Mouse (Mus musculus) lung, postnatal 25 days (tissue): ENCODE data around the gene Btbd19.
A peak's percentile ranks its signal among the peaks of the same experiment; 100 is the strongest.

Source experiments
- DNase-seq: peaks from one replicate; pipeline ENCODE4 v3.0.0; 2022; ENCODE audit warnings: low spot score

The Btbd19 gene

DNA sequence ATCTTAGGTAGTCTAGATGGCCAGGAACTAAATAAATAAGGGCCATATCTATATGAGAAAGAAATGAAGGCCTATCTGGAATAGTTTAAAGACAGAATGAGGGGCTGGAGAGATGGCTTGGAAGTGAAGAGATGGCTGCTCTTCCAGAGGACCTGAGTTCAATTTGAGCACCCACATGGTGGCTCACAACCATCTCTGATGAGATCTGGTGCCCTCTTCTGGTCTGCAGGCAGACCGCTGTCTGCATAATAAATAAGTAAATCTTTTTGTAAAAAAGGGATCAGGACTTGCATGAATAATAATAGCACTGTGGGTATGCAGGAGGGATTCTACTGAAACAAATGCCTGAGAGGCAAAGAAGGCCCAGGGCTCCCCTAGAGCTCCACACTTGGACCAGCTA, 12.3 kb downstream of the Btbd19 start:
- DNase-seq: no peak

DNA sequence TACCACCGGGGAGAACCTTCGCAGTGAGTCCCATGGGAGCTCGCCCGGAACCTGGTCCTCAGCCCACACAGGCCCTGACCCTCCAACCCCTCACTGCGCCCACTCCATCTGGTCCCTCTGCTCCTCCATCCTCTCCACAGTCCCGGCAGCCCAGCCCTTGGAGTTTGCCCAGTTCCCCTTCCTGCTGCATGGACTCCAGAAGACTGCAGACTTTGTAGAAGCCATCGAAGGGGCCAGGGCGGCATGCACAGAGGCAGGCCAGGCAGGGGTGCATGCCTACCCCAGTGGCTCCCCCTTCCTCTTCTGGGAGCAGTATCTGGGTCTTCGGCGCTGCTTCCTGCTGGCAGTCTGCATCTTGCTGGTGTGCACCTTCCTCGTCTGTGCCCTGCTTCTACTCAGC, 14.5 kb downstream of the Btbd19 start:
- DNase-seq: no peak

DNA sequence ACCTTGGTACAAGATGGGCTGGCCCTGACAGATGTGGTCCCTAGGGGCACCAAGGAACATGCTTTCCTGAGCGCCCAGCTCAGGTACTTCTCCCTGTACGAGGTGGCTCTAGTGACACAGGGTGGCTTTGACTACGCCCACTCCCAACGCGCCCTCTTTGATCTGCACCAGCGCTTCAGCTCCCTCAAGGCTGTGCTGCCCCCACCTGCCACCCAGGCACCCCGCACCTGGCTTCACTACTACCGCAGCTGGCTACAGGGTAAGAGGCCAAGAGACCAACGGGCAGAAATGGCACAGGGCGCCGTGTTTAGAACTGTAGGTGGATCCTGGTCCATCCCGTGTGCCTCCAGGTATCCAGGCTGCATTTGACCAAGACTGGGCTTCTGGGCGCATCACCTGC, 15.3 kb downstream of the Btbd19 start:
- DNase-seq: no peak

- DNase-seq: no peak
Measured at GRCm38 (mm10) chr4:117109330-117109729, 16.2 kb downstream of the Btbd19 start.

DNA sequence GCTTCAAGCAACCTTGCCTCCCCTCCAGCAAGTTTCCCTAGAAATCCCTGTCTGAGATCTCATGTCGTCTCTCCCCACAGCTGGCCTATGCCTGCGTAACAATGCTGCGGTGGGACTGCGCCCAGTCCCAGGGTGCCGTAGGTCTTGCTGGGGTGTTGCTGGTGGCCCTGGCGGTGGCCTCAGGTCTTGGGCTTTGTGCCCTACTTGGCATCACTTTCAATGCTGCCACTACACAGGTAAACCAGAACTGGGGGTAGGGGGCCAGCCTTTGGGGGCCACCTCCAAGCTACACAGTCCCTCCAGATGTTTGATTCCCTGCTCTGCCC, 17.0 kb downstream of the Btbd19 start:
- no peak for DNase-seq

DNA sequence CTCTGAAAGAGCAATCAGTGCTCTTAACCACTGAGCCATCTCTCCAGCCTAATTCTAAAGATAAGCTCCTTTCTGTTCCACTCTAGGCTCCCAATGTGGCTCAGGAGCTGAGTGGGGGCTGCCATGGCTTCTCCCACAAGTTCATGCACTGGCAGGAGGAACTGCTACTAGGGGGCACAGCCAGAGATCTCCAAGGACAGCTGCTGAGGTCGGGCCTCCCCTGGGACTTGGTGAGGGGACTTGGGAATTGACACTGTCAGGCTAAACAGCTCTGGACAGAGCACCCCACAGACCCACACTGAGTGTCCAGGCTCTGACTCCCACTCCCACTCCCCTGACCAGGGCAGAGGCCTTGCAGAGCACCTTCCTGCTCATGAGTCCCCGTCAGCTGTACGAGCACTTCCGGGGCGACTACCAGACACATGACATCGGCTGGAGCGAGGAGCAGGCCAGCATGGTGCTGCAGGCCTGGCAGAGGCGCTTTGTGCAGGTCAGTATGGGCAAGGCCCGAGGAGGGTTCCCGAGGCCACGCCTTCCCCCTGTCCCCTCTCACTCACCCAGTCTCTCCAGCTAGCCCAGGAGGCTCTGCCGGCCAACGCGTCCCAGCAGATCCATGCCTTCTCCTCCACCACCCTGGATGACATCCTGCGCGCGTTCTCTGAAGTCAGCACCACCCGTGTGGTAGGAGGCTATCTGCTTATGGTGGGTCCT, 17.6 kb downstream of the Btbd19 start:
- no peak for DNase-seq

- no peak for DNase-seq
Measured at GRCm38 (mm10) chr4:117105127-117105526, 20.4 kb downstream of the Btbd19 start.

- DNase-seq: no peak
Measured at GRCm38 (mm10) chr4:117104672-117105071, 20.9 kb downstream of the Btbd19 start.

DNA sequence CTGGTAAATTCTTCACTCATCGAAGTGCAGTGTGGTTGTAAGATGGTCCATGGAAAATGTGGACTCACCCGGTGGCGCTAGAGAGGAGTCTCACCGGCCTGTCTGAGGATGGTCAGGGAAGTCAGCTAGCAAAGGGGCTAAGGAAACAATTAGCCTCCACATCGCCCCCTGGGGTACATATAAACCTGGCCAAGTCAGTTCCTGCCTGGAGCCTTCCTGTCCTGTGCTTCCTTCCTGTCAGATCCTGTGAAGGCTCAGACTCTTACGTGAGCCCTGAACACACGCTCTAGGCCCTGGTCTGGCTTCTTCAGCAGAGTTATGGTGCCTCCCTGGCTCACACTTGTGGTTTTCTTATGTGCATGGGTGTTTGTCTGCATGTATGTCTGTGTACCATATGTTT, 24.3 kb downstream of the Btbd19 start:
- DNase-seq: peak; percentile 34

- no peak for DNase-seq
Measured at GRCm38 (mm10) chr4:117100036-117100435, 25.5 kb downstream of the Btbd19 start.

DNA sequence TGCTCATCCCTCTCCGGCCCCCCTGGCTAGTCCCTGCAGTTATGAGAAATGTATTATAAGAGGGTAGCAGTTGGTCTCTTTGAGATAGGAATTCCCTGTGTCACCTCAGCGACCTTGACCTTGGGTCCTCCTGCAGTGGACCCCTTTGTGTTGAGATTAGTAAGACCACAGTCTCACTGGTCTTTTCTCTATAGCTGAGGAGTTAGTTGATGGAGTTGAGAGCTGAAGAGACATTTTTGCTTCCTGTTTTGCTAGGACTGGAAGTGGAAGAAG, 26.8 kb downstream of the Btbd19 start:
- no peak for DNase-seq

- no peak for DNase-seq
Measured at GRCm38 (mm10) chr4:117097969-117098763, 27.4 kb downstream of the Btbd19 start.

- DNase-seq: no peak
Measured at GRCm38 (mm10) chr4:117096666-117097065, 28.9 kb downstream of the Btbd19 start.

DNA sequence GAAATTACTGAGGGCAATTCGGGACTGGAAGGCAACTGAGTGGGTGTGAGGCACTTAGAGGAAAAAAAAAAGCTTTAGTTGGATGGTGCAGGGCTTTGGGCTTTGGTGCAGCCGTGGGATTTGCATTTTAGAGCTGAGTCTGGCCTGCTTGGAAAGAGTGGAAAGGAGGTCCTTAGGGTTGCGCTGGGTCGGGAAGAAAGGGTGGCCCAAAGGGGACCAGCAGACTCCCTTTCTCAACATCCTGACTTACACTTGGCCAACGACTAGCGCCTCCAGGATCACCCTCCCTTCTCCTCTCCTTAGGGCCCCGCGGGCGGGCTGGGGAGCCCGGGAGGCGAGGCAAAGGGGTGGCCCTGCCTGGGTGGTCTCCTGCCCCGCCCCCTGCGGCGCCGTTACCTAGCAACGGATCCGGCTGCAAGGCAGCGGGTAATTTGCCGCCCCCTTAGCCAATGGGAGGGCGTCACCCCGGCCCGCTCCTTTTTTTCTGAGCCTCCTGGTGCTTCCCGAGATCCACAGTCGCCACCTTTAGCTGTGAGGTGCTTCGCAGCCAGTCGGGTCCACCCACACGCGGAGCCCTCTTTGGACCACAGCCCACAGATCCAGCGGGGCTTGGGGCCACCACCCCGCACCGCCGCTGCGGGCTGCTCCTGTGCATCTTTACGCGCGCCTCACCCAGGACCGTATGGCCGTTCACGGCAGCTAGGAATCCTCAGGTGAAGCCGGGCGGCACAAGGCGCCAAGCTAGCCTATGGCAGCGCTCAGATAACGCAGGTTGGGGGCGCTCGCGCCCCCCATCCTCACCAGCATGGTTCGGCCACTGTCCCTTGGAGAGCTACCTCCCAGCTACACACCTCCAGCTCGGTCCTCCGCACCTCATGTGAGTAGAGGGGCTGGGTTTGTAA, 29.7 kb downstream of the Btbd19 start, which contains the start of gene Ptch2:
Ptch2 (plus strand) TSS at position 525 of the 902 bp plus-strand sequence.
- DNase-seq: peak; percentile 57

DNA sequence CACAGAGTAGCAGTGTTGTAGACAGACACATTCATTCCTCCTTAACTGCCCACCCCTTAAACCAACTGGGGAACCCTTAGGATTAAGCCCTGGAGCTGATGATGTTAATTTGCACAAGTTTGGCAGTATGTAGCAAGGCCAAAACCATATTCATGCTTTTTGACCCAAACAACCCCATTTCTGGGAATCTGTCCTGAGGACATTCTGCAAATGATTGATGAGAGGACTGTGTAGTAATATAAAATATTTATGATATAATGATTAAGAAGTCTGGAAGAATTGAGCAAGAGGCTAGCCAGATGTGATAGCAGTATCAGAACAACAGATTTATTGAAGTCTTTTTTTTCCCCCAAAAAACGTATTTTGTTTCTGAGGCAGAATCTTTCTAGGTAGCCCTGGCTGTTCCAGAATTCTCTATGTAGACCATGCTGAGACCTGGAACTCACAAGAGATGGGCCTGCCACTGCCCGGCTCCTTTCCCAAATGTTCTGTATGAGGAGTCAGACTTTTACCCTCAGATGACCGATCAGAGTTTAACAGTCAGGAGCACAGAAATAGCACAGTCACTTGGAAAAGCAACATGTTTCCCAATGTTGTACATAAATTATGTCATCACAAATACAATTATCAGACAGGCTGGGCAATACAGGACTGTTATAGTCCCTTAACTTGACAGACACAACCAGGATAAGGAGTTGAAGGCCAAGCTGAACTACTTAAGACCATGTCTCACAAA, 30.7 kb downstream of the Btbd19 start:
- DNase-seq: no peak

DNA sequence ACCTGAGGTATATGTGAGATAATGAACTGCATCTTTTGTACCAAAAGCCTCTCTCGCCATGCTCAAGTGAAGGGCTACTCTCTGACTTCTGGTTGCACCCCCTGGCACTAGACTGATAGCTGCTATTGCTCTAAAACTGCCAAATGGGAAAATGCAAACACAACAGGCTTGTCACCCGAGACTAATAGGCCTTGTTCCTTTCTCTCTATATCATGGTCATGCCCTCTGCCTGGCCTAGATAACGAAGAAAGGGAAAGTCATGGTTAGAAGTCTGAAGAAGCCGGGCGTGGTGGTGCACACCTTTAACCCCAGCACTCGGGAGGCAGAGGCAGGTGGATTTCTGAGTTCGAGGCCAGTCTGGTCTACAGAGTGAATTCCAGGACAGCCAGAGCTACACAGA, 34.9 kb downstream of the Btbd19 start:
- DNase-seq: no peak

GRCm38 (mm10) chr4:117087948-117088640, 37.4 kb downstream of the Btbd19 start:
- DNase-seq: no peak

GRCm38 (mm10) chr4:117071183-117071582, 54.3 kb downstream of the Btbd19 start:
- no peak for DNase-seq

DNA sequence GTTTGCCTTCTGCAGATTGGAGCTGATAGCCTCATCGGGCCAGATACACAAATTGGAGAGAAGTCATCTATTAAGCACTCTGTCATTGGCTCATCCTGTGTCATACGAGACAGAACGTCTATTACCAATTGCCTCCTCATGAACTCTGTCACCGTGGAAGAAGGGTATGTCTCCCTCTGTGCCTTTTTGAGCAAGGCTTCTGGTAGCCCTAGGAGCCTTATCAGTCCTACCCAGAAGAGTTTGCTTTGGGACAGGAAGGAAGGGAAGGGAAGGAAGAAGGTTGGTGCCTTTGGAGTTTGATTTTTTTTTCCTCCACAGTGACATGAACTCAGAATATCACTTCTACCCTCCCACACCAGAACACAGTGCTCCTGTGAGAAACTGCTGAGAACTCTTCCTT, 54.9 kb downstream of the Btbd19 start:
- DNase-seq: no peak

DNA sequence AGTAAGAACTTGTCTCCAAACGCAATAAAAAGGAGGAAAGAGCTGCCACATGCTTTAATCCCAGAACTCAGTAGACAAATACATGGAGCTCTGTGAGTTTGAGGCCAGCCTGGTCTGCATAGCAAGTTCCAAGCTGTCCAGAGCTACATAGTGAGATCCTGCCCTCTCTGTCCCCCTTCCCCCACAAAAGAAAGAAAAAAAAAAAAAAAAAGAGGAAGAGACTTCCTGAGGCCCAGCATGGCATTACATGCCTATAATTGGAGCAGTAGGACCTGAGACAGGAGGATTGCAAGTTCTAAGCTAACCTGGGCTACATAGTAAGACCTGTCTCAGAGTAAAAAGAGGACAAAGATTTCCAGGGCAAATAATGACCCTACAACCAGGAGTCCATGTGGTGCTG, 55.9 kb downstream of the Btbd19 start:
- no peak for DNase-seq
